Mouse (Mus musculus) gonadal fat pad, adult 2 months (tissue): Measurements from ENCODE around the gene Prkab1. TPM values are rescaled to one million over a fixed set of nuclear protein-coding genes. Genes with fewer than 3 reads are reported as not detected.

Experiments
- DNase-seq: peaks from one replicate; pipeline ENCODE4 v3.0.0-alpha.2; 2012; ENCODE audit warnings: low read depth
- polyA plus RNA-seq: library from polyadenylated mRNA; depleted of rRNA; stranded (reverse); fragments of >200 nt; gene quantifications from 2 replicates; pipeline ENCODE4 v1.2.3, GENCODE M21; 2012; rRNA removed

The Prkab1 gene
- 67.0 and 84.8 TPM in 2 replicates for polyA plus RNA-seq

DNA sequence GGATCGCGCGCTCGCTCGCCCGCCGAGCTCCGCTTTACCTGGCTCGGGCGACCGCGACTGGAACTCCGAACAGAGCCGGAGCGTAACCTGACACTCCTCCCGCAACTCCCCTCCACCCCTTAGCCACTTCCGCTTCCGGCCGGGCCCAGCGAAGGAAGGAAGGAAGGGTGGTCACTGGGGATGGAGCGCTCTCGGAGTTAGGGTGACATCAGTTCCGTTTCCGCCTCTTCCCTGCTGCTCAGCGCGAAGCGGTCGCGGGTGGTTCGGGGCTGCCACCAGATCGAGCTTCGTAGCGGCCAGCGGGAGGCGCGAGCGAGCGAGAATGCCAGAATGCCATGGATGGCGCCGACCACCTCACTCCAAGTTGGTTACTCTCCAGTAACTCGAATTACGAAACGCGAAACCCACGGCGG, at the start of gene Prkab1:
Gene Prkab1 (minus strand): TSS at position 182 of the 413 bp plus-strand sequence.
- DNase-seq: no peak

- no peak for DNase-seq
These were observed 45.3 kb upstream of the Prkab1 start for GRCm38 (mm10) chr5:116069618-116070017.

DNA sequence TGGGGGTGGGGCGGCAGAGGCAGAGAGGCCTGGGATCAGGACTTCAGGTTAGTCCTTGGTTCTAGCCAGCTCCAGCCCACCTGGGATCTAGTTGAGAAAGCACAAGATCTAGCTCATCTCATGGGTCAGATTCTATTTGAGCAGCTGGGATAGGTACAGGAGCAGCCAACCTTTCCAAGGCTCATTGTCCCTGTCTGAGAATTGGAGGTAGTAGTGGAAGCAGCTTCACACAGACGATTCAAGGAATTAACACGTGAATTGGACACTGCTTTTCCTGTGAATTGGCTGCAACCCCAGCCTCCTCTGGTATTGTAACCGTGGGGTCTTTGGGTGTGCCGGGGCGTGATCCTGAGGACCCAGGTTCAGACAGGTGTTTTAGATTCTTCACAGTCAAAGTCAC, 28.5 kb upstream of the Prkab1 start:
- DNase-seq: no peak

DNA sequence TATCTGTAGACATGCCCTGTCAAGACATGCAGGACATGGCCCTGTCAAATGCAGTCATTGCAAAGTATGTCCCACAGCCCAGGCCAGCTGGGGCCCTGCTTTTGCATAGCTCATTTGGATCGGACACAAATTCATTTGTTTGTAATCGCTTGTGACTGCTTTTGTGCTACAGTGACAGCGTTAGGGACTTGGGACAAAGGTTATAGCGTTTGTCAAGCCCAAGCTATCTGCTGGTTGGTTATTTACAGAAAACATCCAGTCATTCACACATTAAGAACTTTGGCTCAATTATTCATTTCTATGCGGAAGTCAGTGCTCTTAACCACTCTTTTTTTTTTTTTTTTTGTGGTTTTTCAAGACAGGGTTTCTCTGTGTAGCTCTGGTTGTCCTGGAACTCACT, 27.9 kb upstream of the Prkab1 start:
- DNase-seq: no peak

DNA sequence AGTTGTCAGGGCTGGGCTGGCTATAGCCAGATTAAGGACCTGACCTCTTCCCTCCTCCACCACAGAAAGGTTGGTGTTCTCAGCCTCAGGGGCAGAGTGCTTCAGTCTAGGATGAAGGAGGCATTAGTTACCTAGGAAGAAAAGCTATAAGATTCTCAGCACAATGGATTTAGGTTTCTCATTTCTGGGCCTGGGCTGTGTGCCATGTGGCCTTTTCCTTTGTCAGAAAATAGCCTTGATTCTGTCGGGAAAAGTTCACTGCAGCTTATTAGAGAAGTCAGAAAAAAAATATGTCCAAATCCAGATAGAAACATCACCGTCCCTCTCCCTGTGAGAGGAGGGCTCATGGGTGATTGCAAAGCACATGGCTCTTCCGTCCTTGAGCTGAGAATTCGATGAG, 25.5 kb upstream of the Prkab1 start:
- no peak for DNase-seq

- no peak for DNase-seq
These were observed 24.0 kb upstream of the Prkab1 start for GRCm38 (mm10) chr5:116048321-116048720.

DNA sequence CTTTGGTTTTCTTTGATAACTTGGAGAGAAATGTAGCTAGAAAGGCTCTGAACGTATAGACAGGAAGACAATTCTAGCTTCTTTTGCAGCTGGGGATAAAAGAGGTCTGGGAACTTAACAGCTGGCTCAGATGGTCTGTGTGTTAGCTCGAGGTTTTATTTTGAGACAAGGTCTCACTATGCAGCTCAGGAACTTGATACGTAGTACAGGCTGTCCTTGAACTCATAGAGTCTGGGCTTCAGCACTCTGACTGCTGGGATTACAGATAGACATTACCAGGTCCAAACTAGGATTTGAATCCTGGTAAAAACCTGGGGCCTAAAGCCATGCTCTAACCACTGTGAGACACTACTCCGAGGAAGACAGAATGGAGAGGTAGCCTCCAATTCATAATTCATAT, 21.9 kb upstream of the Prkab1 start:
- DNase-seq: no peak

DNA sequence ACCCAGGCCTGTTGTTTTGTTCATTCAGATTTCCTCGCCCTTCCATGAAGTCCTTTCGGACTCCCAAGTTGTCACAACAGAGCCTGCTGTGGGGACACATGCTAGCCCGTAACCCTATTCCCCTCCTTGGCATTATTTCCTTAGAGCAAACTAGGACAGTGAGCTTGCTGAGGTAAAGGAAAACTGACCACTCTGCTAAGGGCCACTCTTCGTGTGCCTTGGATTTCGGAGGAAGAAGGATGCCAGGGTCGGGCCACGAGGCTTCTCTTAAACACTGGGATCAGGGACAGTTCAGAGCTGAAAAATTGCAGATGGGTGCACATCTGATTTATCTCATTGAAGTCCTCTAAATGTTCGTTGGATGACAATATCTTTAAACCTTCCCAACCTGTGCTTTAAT, 21.3 kb upstream of the Prkab1 start:
- no peak for DNase-seq

DNA sequence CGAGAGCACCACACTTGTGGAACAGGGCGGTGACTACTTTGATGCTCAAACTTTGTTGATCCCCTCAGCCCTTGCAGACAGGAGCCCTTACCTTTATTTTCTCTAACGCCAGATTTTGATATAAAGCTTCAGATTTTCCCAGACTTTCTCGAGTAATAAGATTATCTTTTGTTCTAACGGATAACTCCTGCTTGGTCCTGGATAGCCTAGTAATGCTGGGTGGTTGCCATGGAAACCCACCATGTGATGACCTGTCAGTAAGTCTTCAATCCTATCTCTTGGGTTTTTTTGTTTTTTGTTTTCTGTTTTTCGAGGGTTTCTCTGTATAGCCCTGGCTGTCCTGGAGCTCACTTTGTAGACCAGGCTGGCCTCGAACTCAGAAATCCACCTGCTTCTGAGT, 17.9 kb upstream of the Prkab1 start:
- DNase-seq: no peak

- DNase-seq: no peak
These were observed 15.4 kb upstream of the Prkab1 start for GRCm38 (mm10) chr5:116039706-116040105.

DNA sequence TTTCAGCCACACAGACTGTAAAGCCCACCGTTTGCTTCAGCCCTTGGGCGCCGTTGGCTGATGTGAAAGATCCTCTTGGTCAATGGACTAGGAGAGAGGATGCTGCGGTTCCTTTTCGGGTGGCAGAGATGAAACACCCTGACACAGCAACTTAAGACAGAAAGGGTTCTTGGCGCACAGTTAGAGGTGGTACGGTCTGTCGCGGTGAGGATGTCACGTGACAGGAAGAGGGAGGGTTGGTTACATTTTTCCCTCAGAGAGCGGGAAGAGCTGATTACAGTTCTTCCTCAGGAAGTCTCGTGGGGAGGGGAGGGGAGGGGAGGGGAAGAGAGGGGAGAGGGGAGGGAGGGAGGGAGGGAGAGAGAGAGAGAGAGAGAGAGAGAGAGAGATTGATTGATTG, 13.4 kb upstream of the Prkab1 start:
- DNase-seq: no peak

GRCm38 (mm10) chr5:116036465-116036864, 12.2 kb upstream of the Prkab1 start:
- DNase-seq: no peak

DNA sequence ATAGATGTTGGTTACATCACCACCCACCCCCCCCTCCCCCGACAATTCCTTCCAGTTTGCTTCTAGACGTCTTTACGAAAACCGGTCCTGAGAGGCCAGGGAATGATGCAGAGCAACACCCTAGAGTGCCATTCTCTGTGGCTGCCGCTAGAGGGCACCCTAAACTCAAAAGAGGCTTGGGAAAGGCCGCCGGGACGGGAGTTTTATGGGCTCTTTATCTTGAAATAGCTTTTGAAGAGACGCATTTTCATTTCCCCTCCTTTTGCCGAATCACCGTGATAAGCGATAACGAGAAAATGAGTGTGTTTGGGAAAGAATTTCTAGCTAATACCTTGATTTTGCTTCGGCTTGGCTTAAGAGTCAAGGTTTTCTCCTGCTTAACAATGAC, 6.9 kb upstream of the Prkab1 start:
- DNase-seq: no peak

DNA sequence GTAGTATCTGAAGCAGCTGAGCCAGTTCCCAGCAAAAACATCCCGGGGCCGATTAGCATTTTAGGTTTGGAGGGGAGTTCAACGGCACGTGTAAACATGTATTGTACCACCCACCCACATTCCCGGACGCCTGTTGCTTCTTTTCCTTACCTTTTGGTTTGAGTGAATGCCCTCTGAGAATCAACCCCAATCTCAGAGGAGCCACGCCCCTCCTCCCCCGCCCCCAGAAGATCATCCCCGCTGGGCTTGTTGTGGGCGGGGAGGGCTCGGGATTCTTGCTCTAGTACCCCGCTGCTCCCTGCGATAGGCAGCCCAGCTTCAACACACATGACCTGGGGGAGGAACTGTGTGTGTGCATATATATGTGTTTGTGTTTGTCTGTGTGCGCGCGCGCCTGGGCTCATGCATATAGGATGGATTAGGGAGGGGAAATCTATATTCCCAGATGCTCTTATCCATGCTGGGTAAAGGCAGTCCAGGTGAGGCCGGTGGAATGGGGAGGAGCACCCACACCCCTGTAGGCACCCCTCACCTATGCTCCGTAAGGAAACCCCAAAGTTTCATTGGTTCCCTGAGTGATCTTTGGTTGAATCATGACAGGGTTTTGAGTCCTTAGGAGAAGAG, 6.4 kb upstream of the Prkab1 start:
- DNase-seq: no peak

GRCm38 (mm10) chr5:116029071-116029470, 4.8 kb upstream of the Prkab1 start:
- no peak for DNase-seq

DNA sequence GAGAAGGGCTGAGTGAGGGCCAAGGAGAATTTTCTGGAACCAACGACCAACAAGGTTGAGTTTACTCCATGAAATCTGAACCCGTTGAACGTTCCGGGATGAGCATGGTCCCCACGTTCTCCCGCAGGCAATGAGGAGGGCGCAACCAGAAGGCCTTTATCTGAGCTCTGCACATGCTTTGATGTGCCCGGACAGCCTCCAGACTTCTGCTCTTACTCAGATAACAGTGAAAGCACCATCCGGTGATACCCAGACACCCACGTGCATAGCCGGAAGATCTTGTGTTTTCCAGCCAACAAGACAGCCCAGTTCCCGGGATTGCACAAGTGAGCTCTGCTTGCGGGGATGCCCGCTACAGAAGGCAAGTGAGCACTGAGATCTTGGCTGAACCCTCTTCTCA, 2.3 kb upstream of the Prkab1 start:
- DNase-seq: no peak

DNA sequence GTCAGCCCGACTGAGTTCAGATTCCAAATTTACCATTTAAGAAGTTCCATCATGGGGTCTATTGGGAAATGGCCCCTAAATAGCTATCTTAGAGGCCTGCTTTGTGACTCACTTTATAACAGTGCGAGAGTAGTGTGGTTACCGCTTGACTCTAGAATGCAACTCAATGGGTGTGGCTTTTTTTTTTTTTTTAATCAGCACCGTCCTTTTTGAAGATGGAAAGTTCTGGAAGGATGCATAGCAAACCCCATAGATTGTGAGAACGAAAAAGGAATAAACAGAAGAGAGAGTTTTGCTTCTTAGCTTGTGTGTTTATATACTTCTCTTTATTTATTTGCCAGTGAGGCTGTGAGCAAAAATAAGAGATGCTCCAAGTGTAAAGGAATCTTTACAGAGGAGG, 1.8 kb upstream of the Prkab1 start:
- DNase-seq: no peak

GRCm38 (mm10) chr5:116023821-116024284, 455 bp downstream of the Prkab1 start:
- no peak for DNase-seq

GRCm38 (mm10) chr5:116023251-116023661, 1.1 kb downstream of the Prkab1 start:
- no peak for DNase-seq

- DNase-seq: no peak
These were observed 1.6 kb downstream of the Prkab1 start for GRCm38 (mm10) chr5:116022658-116023200.

- DNase-seq: no peak
These were observed 2.2 kb downstream of the Prkab1 start for GRCm38 (mm10) chr5:116022131-116022530.

GRCm38 (mm10) chr5:116021552-116021951, 2.8 kb downstream of the Prkab1 start:
- no peak for DNase-seq

DNA sequence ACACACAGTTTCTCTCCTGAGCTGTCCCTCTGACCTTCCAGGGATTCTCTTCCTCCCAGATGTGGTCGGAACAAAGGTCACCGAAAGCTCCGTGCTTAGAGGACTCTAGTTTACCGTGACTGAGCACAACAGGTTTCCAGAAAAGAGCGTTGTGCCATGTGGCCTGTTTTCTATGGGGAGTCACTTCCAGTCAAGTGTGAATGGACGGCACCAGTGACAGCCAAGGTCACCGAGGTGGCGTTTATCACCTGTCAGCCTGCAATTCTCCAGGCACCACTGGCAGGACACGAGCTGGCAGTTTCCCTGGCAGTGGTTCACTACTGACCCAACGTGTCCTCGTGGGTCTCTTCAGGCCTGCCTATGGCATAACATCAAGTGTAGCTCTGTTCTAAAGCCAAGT, 4.9 kb downstream of the Prkab1 start:
- no peak for DNase-seq

- DNase-seq: no peak
These were observed 5.5 kb downstream of the Prkab1 start for GRCm38 (mm10) chr5:116018784-116019183.
